Mouse (Mus musculus): ENCODE data around the gene Hcn1. TPM values are rescaled to one million over a fixed set of nuclear protein-coding genes. Genes with fewer than 3 reads are reported as not detected.

Hcn1 gene
- polyA plus RNA-seq, 2 experiments: under 0.01 TPM; not detected in 1

GRCm38 (mm10) chr13:117694729-117695332, 92.7 kb downstream of the Hcn1 start:
- Histone ChIP-seq H3K4me3 (ENCODE audit: insufficient read depth in 1 of 2, low read depth in 2 of 2, low read length in 2 of 2) (no peak overlapping the region), H3K9me3 (ENCODE audit: control insufficient read depth, low read length) (no peaks in the 10 kb centered on the region), H3K27ac (no peak overlapping the region), H3K27me3 (ENCODE audit: control insufficient read depth, insufficient read depth, low read length) (no peaks in the 10 kb centered on the region), H3K36me3 (replicated peaks; ENCODE audit: control insufficient read depth, insufficient read depth, low read depth) (no peaks in the 10 kb centered on the region), H3K4me2 (ENCODE audit: low read depth) (no peak overlapping the region), H3K4me1 (replicated peaks; ENCODE audit: control insufficient read depth in 2 of 2, insufficient read depth in 2 of 2, low read length in 1 of 2) (no peaks in the 10 kb centered on the region), H3K9ac (replicated peaks) (no peak overlapping the region)
- DNase-seq (ENCODE audit: low read depth in 3 of 3, low spot score in 3 of 3) (no peak), ATAC-seq (ENCODE audit: insufficient read depth) (no peak)
- TF ChIP-seq CTCF (IDR thresholded peaks at IDR 0.05; ENCODE audit: low read depth) (no peak), EP300 (IDR thresholded peaks at IDR 0.05; ENCODE audit: low read depth) (no peak)
- WGBS (ENCODE audit: insufficient replicate concordance): 41% methylated on average over 1 of the region's 1 CpGs

- no peaks in the 10 kb centered on the region for H3K4me1 ChIP-seq (replicated peaks; ENCODE audit: control insufficient read depth in 2 of 2, insufficient read depth in 2 of 2, low read length in 1 of 2)
- DNase-seq (ENCODE audit: low read depth in 3 of 3, low spot score in 3 of 3) (no peak), ATAC-seq (ENCODE audit: insufficient read depth) (no peak)
- H3K4me2 ChIP-seq (ENCODE audit: low read depth): no peak overlapping the region
- H3K9me3 ChIP-seq (ENCODE audit: control insufficient read depth, low read length): no peaks in the 10 kb centered on the region
- TF ChIP-seq EP300 (IDR thresholded peaks at IDR 0.05; ENCODE audit: low read depth): no peak
- TF ChIP-seq CTCF (IDR thresholded peaks at IDR 0.05; ENCODE audit: low read depth): no peak
- no peak overlapping the region for H3K9ac ChIP-seq (replicated peaks)
- H3K36me3 ChIP-seq (replicated peaks; ENCODE audit: control insufficient read depth, insufficient read depth, low read depth): no peaks in the 10 kb centered on the region
- H3K4me3 ChIP-seq (ENCODE audit: insufficient read depth in 1 of 2, low read depth in 2 of 2, low read length in 2 of 2): no peak overlapping the region
- no peak overlapping the region for H3K27ac ChIP-seq
- H3K27me3 ChIP-seq (ENCODE audit: control insufficient read depth, insufficient read depth, low read length): no peaks in the 10 kb centered on the region
Observed at GRCm38 (mm10) chr13:117705573-117705972, 103.5 kb downstream of the Hcn1 start.

GRCm38 (mm10) chr13:117705997-117706396, 103.9 kb downstream of the Hcn1 start:
- DNase-seq (ENCODE audit: low read depth in 3 of 3, low spot score in 3 of 3) (no peak), ATAC-seq (ENCODE audit: insufficient read depth) (no peak)
- Histone ChIP-seq H3K9ac (replicated peaks) (no peak overlapping the region), H3K9me3 (ENCODE audit: control insufficient read depth, low read length) (no peaks in the 10 kb centered on the region), H3K36me3 (replicated peaks; ENCODE audit: control insufficient read depth, insufficient read depth, low read depth) (no peaks in the 10 kb centered on the region), H3K27ac (no peak overlapping the region), H3K4me2 (ENCODE audit: low read depth) (no peak overlapping the region), H3K4me1 (replicated peaks; ENCODE audit: control insufficient read depth in 2 of 2, insufficient read depth in 2 of 2, low read length in 1 of 2) (no peaks in the 10 kb centered on the region), H3K4me3 (ENCODE audit: insufficient read depth in 1 of 2, low read depth in 2 of 2, low read length in 2 of 2) (no peak overlapping the region), H3K27me3 (ENCODE audit: control insufficient read depth, insufficient read depth, low read length) (no peaks in the 10 kb centered on the region)
- TF ChIP-seq EP300 (IDR thresholded peaks at IDR 0.05; ENCODE audit: low read depth): no peak
- no peak for TF ChIP-seq CTCF (IDR thresholded peaks at IDR 0.05; ENCODE audit: low read depth)
- whole genome bisulfite sequencing (ENCODE audit: insufficient replicate concordance): 59% methylated on average over 3 of the region's 3 CpGs

- Histone ChIP-seq H3K36me3 (replicated peaks; ENCODE audit: control insufficient read depth, insufficient read depth, low read depth) (no peaks in the 10 kb centered on the region), H3K27ac (no peak overlapping the region), H3K4me3 (ENCODE audit: insufficient read depth in 1 of 2, low read depth in 2 of 2, low read length in 2 of 2) (no peak overlapping the region), H3K9me3 (ENCODE audit: control insufficient read depth, low read length) (no peaks in the 10 kb centered on the region), H3K27me3 (ENCODE audit: control insufficient read depth, insufficient read depth, low read length) (no peaks in the 10 kb centered on the region), H3K4me1 (replicated peaks; ENCODE audit: control insufficient read depth in 2 of 2, insufficient read depth in 2 of 2, low read length in 1 of 2) (no peaks in the 10 kb centered on the region), H3K4me2 (ENCODE audit: low read depth) (no peak overlapping the region), H3K9ac (replicated peaks) (no peak overlapping the region)
- DNase-seq (ENCODE audit: low read depth in 3 of 3, low spot score in 3 of 3) (no peak), ATAC-seq (ENCODE audit: insufficient read depth) (no peak)
- WGBS (ENCODE audit: insufficient replicate concordance): 45% methylated on average over 2 of the region's 2 CpGs
- TF ChIP-seq EP300 (IDR thresholded peaks at IDR 0.05; ENCODE audit: low read depth): no peak
- TF ChIP-seq CTCF (IDR thresholded peaks at IDR 0.05; ENCODE audit: low read depth): no peak
Observed at GRCm38 (mm10) chr13:117706496-117706895, 104.4 kb downstream of the Hcn1 start.

- no peaks in the 10 kb centered on the region for H3K27me3 ChIP-seq (ENCODE audit: control insufficient read depth, insufficient read depth, low read length)
- TF ChIP-seq EP300 (IDR thresholded peaks at IDR 0.05; ENCODE audit: low read depth) (no peak), CTCF (IDR thresholded peaks at IDR 0.05; ENCODE audit: low read depth) (no peak)
- no peaks in the 10 kb centered on the region for H3K9me3 ChIP-seq (ENCODE audit: control insufficient read depth, low read length)
- H3K36me3 ChIP-seq (replicated peaks; ENCODE audit: control insufficient read depth, insufficient read depth, low read depth): no peaks in the 10 kb centered on the region
- ATAC-seq (ENCODE audit: insufficient read depth): no peak
- H3K27ac ChIP-seq: no peak overlapping the region
- DNase-seq (ENCODE audit: low read depth in 3 of 3, low spot score in 3 of 3): no peak
- H3K9ac ChIP-seq (replicated peaks): no peak overlapping the region
- 57% methylated on average over 11 of the region's 11 CpGs for WGBS (ENCODE audit: insufficient replicate concordance)
- H3K4me1 ChIP-seq (replicated peaks; ENCODE audit: control insufficient read depth in 2 of 2, insufficient read depth in 2 of 2, low read length in 1 of 2): no peaks in the 10 kb centered on the region
- no peak overlapping the region for H3K4me2 ChIP-seq (ENCODE audit: low read depth)
- H3K4me3 ChIP-seq (ENCODE audit: insufficient read depth in 1 of 2, low read depth in 2 of 2, low read length in 2 of 2): no peak overlapping the region
Observed at GRCm38 (mm10) chr13:117706986-117707738, 105.0 kb downstream of the Hcn1 start.
